Mouse (Mus musculus): ENCODE results near the gene Dsp. TPM values are rescaled to one million over a fixed set of nuclear protein-coding genes. Genes with fewer than 3 reads are reported as not detected.

Dsp gene
- polyA plus RNA-seq, 1 experiment, result 0.07 TPM

- no peak overlapping the region for H3K4me3 ChIP-seq (ENCODE audit: insufficient read depth, low read length)
- no peak overlapping the region for H3K27ac ChIP-seq (ENCODE audit: insufficient read depth, low read depth, low read length)
- no peaks in the 10 kb centered on the region for H3K4me1 ChIP-seq (ENCODE audit: control insufficient read depth, insufficient read depth, low read length)
- TF ChIP-seq POLR2A (IDR thresholded peaks at IDR 0.05; ENCODE audit: borderline replicate concordance, low read depth, low read length) (no peak), CTCF (IDR thresholded peaks at IDR 0.05; ENCODE audit: low read depth, low read length) (no peak)
Observed at GRCm38 (mm10) chr13:38133016-38133528, 18.0 kb upstream of the Dsp start.

- no peak overlapping the region for H3K4me3 ChIP-seq (ENCODE audit: insufficient read depth, low read length)
- H3K4me1 ChIP-seq (ENCODE audit: control insufficient read depth, insufficient read depth, low read length), result no peaks in the 10 kb centered on the region
- TF ChIP-seq CTCF (IDR thresholded peaks at IDR 0.05; ENCODE audit: low read depth, low read length), result no peak
- no peak for TF ChIP-seq POLR2A (IDR thresholded peaks at IDR 0.05; ENCODE audit: borderline replicate concordance, low read depth, low read length)
- H3K27ac ChIP-seq (ENCODE audit: insufficient read depth, low read depth, low read length), result no peak overlapping the region
Observed at GRCm38 (mm10) chr13:38140521-38140920, 10.6 kb upstream of the Dsp start.

GRCm38 (mm10) chr13:38144962-38145713 lies 6.0 kb upstream of the Dsp start:
- no peaks in the 10 kb centered on the region for H3K4me1 ChIP-seq (ENCODE audit: control insufficient read depth, insufficient read depth, low read length)
- no peak for TF ChIP-seq CTCF (IDR thresholded peaks at IDR 0.05; ENCODE audit: low read depth, low read length)
- TF ChIP-seq POLR2A (IDR thresholded peaks at IDR 0.05; ENCODE audit: borderline replicate concordance, low read depth, low read length), result no peak
- H3K4me3 ChIP-seq (ENCODE audit: insufficient read depth, low read length), result 0 out of 2 replicates have a peak overlapping the region, but pooled peaks have one; percentile 0
- no peak overlapping the region for H3K27ac ChIP-seq (ENCODE audit: insufficient read depth, low read depth, low read length)

GRCm38 (mm10) chr13:38148348-38148747 lies 2.7 kb upstream of the Dsp start:
- TF ChIP-seq POLR2A (IDR thresholded peaks at IDR 0.05; ENCODE audit: borderline replicate concordance, low read depth, low read length), result no peak
- no peak for TF ChIP-seq CTCF (IDR thresholded peaks at IDR 0.05; ENCODE audit: low read depth, low read length)
- Histone ChIP-seq H3K4me3 (ENCODE audit: insufficient read depth, low read length) (no peak overlapping the region), H3K4me1 (ENCODE audit: control insufficient read depth, insufficient read depth, low read length) (no peaks in the 10 kb centered on the region), H3K27ac (ENCODE audit: insufficient read depth, low read depth, low read length) (no peak overlapping the region)

GRCm38 (mm10) chr13:38151671-38152428 lies 756 bp downstream of the Dsp start:
- H3K4me1 ChIP-seq (ENCODE audit: control insufficient read depth, insufficient read depth, low read length), result no peaks in the 10 kb centered on the region
- H3K4me3 ChIP-seq (ENCODE audit: insufficient read depth, low read length), result no peak overlapping the region
- TF ChIP-seq POLR2A (IDR thresholded peaks at IDR 0.05; ENCODE audit: borderline replicate concordance, low read depth, low read length) (no peak), CTCF (IDR thresholded peaks at IDR 0.05; ENCODE audit: low read depth, low read length) (no peak)
- H3K27ac ChIP-seq (ENCODE audit: insufficient read depth, low read depth, low read length), result no peak overlapping the region

- TF ChIP-seq POLR2A (IDR thresholded peaks at IDR 0.05; ENCODE audit: borderline replicate concordance, low read depth, low read length), result no peak
- no peak for TF ChIP-seq CTCF (IDR thresholded peaks at IDR 0.05; ENCODE audit: low read depth, low read length)
- H3K4me3 ChIP-seq (ENCODE audit: insufficient read depth, low read length), result no peak overlapping the region
- H3K4me1 ChIP-seq (ENCODE audit: control insufficient read depth, insufficient read depth, low read length), result no peaks in the 10 kb centered on the region
- no peak overlapping the region for H3K27ac ChIP-seq (ENCODE audit: insufficient read depth, low read depth, low read length)
Observed at GRCm38 (mm10) chr13:38152429-38153035, 1.4 kb downstream of the Dsp start.

GRCm38 (mm10) chr13:38155523-38155922 lies 4.4 kb downstream of the Dsp start:
- TF ChIP-seq CTCF (IDR thresholded peaks at IDR 0.05; ENCODE audit: low read depth, low read length), result no peak
- TF ChIP-seq POLR2A (IDR thresholded peaks at IDR 0.05; ENCODE audit: borderline replicate concordance, low read depth, low read length), result no peak
- no peak overlapping the region for H3K4me3 ChIP-seq (ENCODE audit: insufficient read depth, low read length)
- no peak overlapping the region for H3K27ac ChIP-seq (ENCODE audit: insufficient read depth, low read depth, low read length)
- H3K4me1 ChIP-seq (ENCODE audit: control insufficient read depth, insufficient read depth, low read length), result no peaks in the 10 kb centered on the region

GRCm38 (mm10) chr13:38157635-38158034 lies 6.5 kb downstream of the Dsp start:
- Histone ChIP-seq H3K27ac (ENCODE audit: insufficient read depth, low read depth, low read length) (no peak overlapping the region), H3K4me3 (ENCODE audit: insufficient read depth, low read length) (no peak overlapping the region), H3K4me1 (ENCODE audit: control insufficient read depth, insufficient read depth, low read length) (no peaks in the 10 kb centered on the region)
- no peak for TF ChIP-seq POLR2A (IDR thresholded peaks at IDR 0.05; ENCODE audit: borderline replicate concordance, low read depth, low read length)
- TF ChIP-seq CTCF (IDR thresholded peaks at IDR 0.05; ENCODE audit: low read depth, low read length), result no peak

GRCm38 (mm10) chr13:38162002-38162401 lies 10.9 kb downstream of the Dsp start:
- H3K4me1 ChIP-seq (ENCODE audit: control insufficient read depth, insufficient read depth, low read length), result no peaks in the 10 kb centered on the region
- H3K4me3 ChIP-seq (ENCODE audit: insufficient read depth, low read length), result no peak overlapping the region
- H3K27ac ChIP-seq (ENCODE audit: insufficient read depth, low read depth, low read length), result no peak overlapping the region
- TF ChIP-seq CTCF (IDR thresholded peaks at IDR 0.05; ENCODE audit: low read depth, low read length) (no peak), POLR2A (IDR thresholded peaks at IDR 0.05; ENCODE audit: borderline replicate concordance, low read depth, low read length) (no peak)
